Mouse (Mus musculus): ENCODE results near the gene Tjp2.

GRCm38 (mm10) chr19:24219011-24219410, 5.8 kb downstream of the Tjp2 start:
- TF ChIP-seq CTCF (IDR thresholded peaks at IDR 0.05; ENCODE audit: low read depth, low read length) (no peak), GATA1 (IDR thresholded peaks at IDR 0.05; ENCODE audit: borderline replicate concordance, low read length) (no peak)

All from G1E (cell line).